Mouse (Mus musculus): Measurements from ENCODE around the gene Traip. TPM values are rescaled to one million over a fixed set of nuclear protein-coding genes. Genes with fewer than 3 reads are reported as not detected.
A peak's percentile ranks its signal among the peaks of the same experiment; 100 is the strongest.

Gene Traip
- polyA plus RNA-seq (2015; fragmentation: Nextera tagmentation; extraction: Ambion mirVana) = 15.0 and 15.1 TPM in 2 replicates

- no peaks in the 10 kb centered on the region for H3K36me3 ChIP-seq
- H3K9me3 ChIP-seq = no peaks in the 10 kb centered on the region
- H3K27ac ChIP-seq = peak within 1 kb of the TSS; percentile 85
- H3K27me3 ChIP-seq = no peaks in the 10 kb centered on the region
- peaks cover 16% of the 10 kb centered on the region for H3K4me1 ChIP-seq (replicated peaks)
- peak within 1 kb of the TSS; percentile 86 for H3K4me2 ChIP-seq (replicated peaks)
- H3K4me3 ChIP-seq (replicated peaks) = peak within 1 kb of the TSS; percentile 64
- ATAC-seq = no peak
- 91% methylated on average over 10 of the region's 10 CpGs for WGBS
- peak within 1 kb of the TSS; percentile 73 for H3K9ac ChIP-seq (replicated peaks)
Measured at GRCm38 (mm10) chr9:107949922-107950235, at the start of gene Traip. TSS of gene Traip (plus strand) at chr9:107950136.

- Histone ChIP-seq H3K27me3 (peaks cover 45% of the 10 kb centered on the region), H3K4me1 (replicated peaks) (peaks cover 15% of the 10 kb centered on the region), H3K9me3 (no peaks in the 10 kb centered on the region), H3K4me2 (replicated peaks) (peak overlapping the region; percentile 65), H3K27ac (0 out of 2 replicates have a peak overlapping the region, but pooled peaks have one; percentile 25), H3K4me3 (replicated peaks) (peak overlapping the region; percentile 35), H3K9ac (replicated peaks) (peak overlapping the region; percentile 71), H3K36me3 (peaks cover 46% of the 10 kb centered on the region)
- ATAC-seq = peak; percentile 70
- 2% methylated on average over 44 of the region's 44 CpGs for WGBS
Measured at GRCm38 (mm10) chr9:107900840-107901626, 48.9 kb upstream of the Traip start.

- H3K4me2 ChIP-seq (replicated peaks) = peak overlapping the region; percentile 65
- no peaks in the 10 kb centered on the region for H3K9me3 ChIP-seq
- 7% methylated on average over 17 of the region's 17 CpGs for WGBS
- peaks cover 19% of the 10 kb centered on the region for H3K4me1 ChIP-seq (replicated peaks)
- no peak overlapping the region for H3K27ac ChIP-seq
- H3K36me3 ChIP-seq = peaks cover 41% of the 10 kb centered on the region
- H3K27me3 ChIP-seq = peaks cover 45% of the 10 kb centered on the region
- peak overlapping the region; percentile 35 for H3K4me3 ChIP-seq (replicated peaks)
- H3K9ac ChIP-seq (replicated peaks) = peak overlapping the region; percentile 71; the same call in 1 of the 2 replicates
- ATAC-seq = peak; percentile 26; the same call in 1 of the 2 replicates
Measured at GRCm38 (mm10) chr9:107901627-107901914, 48.4 kb upstream of the Traip start.

- H3K27me3 ChIP-seq = peaks cover 51% of the 10 kb centered on the region
- H3K4me2 ChIP-seq (replicated peaks) = no peak overlapping the region
- H3K9ac ChIP-seq (replicated peaks) = no peak overlapping the region
- ATAC-seq = peak; percentile 65
- no peaks in the 10 kb centered on the region for H3K9me3 ChIP-seq
- no peak overlapping the region for H3K4me3 ChIP-seq (replicated peaks)
- WGBS = 6% methylated on average over 4 of the region's 4 CpGs
- peaks cover 21% of the 10 kb centered on the region for H3K36me3 ChIP-seq
- peaks cover 40% of the 10 kb centered on the region for H3K4me1 ChIP-seq (replicated peaks)
- no peak overlapping the region for H3K27ac ChIP-seq
Measured at GRCm38 (mm10) chr9:107904726-107905125, 45.2 kb upstream of the Traip start.

- peaks cover 14% of the 10 kb centered on the region for H3K36me3 ChIP-seq
- ATAC-seq = peak; percentile 44; the same call in 1 of the 2 replicates
- H3K4me3 ChIP-seq (replicated peaks) = peak within 1 kb of the TSS; percentile 28
- peak within 1 kb of the TSS; percentile 56 for H3K9ac ChIP-seq (replicated peaks)
- peaks cover 34% of the 10 kb centered on the region for H3K27me3 ChIP-seq
- H3K9me3 ChIP-seq = no peaks in the 10 kb centered on the region
- WGBS = 23% methylated on average over 19 of the region's 19 CpGs
- peaks cover 28% of the 10 kb centered on the region for H3K4me1 ChIP-seq (replicated peaks)
- no peak within 1 kb of the TSS for H3K27ac ChIP-seq
- H3K4me2 ChIP-seq (replicated peaks) = peak within 1 kb of the TSS; percentile 54
Measured at GRCm38 (mm10) chr9:107906252-107906966, 43.5 kb upstream of the Traip start, which contains the start of gene Mst1r. TSS of gene Mst1r (plus strand) at chr9:107906873.

GRCm38 (mm10) chr9:107906967-107907800 lies 42.8 kb upstream of the Traip start:
- H3K4me3 ChIP-seq (replicated peaks) = peak overlapping the region; percentile 28
- H3K36me3 ChIP-seq = peaks cover 8% of the 10 kb centered on the region; the same call in 1 of the 2 replicates
- ATAC-seq = 0 out of 2 replicates have a peak, but pooled peaks have one; percentile 8
- WGBS = 47% methylated on average over 31 of the region's 31 CpGs
- peaks cover 27% of the 10 kb centered on the region for H3K27me3 ChIP-seq
- no peak overlapping the region for H3K27ac ChIP-seq
- H3K9me3 ChIP-seq = no peaks in the 10 kb centered on the region
- H3K4me1 ChIP-seq (replicated peaks) = peaks cover 26% of the 10 kb centered on the region
- peak overlapping the region; percentile 54 for H3K4me2 ChIP-seq (replicated peaks)
- H3K9ac ChIP-seq (replicated peaks) = peak overlapping the region; percentile 56

- no peak overlapping the region for H3K9ac ChIP-seq (replicated peaks)
- ATAC-seq = no peak
- H3K9me3 ChIP-seq = no peaks in the 10 kb centered on the region
- peaks cover 2% of the 10 kb centered on the region; the same call in 1 of the 2 replicates for H3K36me3 ChIP-seq
- H3K4me3 ChIP-seq (replicated peaks) = no peak overlapping the region
- peak overlapping the region; percentile 54; the same call in 1 of the 2 replicates for H3K4me2 ChIP-seq (replicated peaks)
- 83% methylated on average over 14 of the region's 14 CpGs for WGBS
- H3K27ac ChIP-seq = no peak overlapping the region
- H3K27me3 ChIP-seq = peaks cover 21% of the 10 kb centered on the region
- H3K4me1 ChIP-seq (replicated peaks) = peaks cover 26% of the 10 kb centered on the region
Measured at GRCm38 (mm10) chr9:107907801-107908120, 42.2 kb upstream of the Traip start.

- 0 out of 2 replicates have a peak overlapping the region, but pooled peaks have one; percentile 6 for H3K9ac ChIP-seq (replicated peaks)
- 29% methylated on average over 18 of the region's 18 CpGs for WGBS
- peaks cover 19% of the 10 kb centered on the region for H3K27me3 ChIP-seq
Measured at GRCm38 (mm10) chr9:107908410-107909158, 41.4 kb upstream of the Traip start.

GRCm38 (mm10) chr9:107910025-107910769 lies 39.7 kb upstream of the Traip start:
- no peak overlapping the region for H3K9ac ChIP-seq (replicated peaks)
- no peak for ATAC-seq
- no peak overlapping the region for H3K4me2 ChIP-seq (replicated peaks)
- H3K4me3 ChIP-seq (replicated peaks) = no peak overlapping the region
- peaks cover 26% of the 10 kb centered on the region for H3K4me1 ChIP-seq (replicated peaks)
- H3K9me3 ChIP-seq = no peaks in the 10 kb centered on the region
- no peak overlapping the region for H3K27ac ChIP-seq
- H3K27me3 ChIP-seq = peaks cover 15% of the 10 kb centered on the region
- 89% methylated on average over 15 of the region's 15 CpGs for WGBS
- H3K36me3 ChIP-seq = no peaks in the 10 kb centered on the region

More at GRCm38 (mm10) chr9:107908410-107909158, 41.4 kb upstream of the Traip start:
- Histone ChIP-seq H3K36me3 (no peaks in the 10 kb centered on the region), H3K4me2 (replicated peaks) (no peak overlapping the region), H3K27ac (no peak overlapping the region), H3K9me3 (no peaks in the 10 kb centered on the region), H3K4me1 (replicated peaks) (peaks cover 26% of the 10 kb centered on the region), H3K4me3 (replicated peaks) (no peak overlapping the region)
- ATAC-seq = no peak

GRCm38 (mm10) chr9:107914764-107915420 lies 35.0 kb upstream of the Traip start:
- H3K4me1 ChIP-seq (replicated peaks) = peaks cover 15% of the 10 kb centered on the region
- no peak for ATAC-seq
- 86% methylated on average over 16 of the region's 16 CpGs for WGBS
- H3K4me3 ChIP-seq (replicated peaks) = no peak overlapping the region
- no peaks in the 10 kb centered on the region for H3K9me3 ChIP-seq
- H3K4me2 ChIP-seq (replicated peaks) = no peak overlapping the region
- H3K27me3 ChIP-seq = no peaks in the 10 kb centered on the region
- H3K27ac ChIP-seq = no peak overlapping the region
- H3K36me3 ChIP-seq = no peaks in the 10 kb centered on the region
- H3K9ac ChIP-seq (replicated peaks) = no peak overlapping the region
